Mouse (Mus musculus): ENCODE results near the gene Pld1.

- TF ChIP-seq CTCF (IDR thresholded peaks at IDR 0.05; ENCODE audit: extremely low read depth, insufficient read length, insufficient replicate concordance, low read depth, low read length): no peak
- no peak for TF ChIP-seq POLR2A (IDR thresholded peaks at IDR 0.05; ENCODE audit: low read depth, low read length)
Observed at GRCm38 (mm10) chr3:27921268-27922020, 17.1 kb upstream of the Pld1 start.

Measured in small intestine, adult 2 months (tissue).